Mouse (Mus musculus) ovary, adult 2 months (tissue): Measurements from ENCODE around the gene Gm21962. TPM values are rescaled to one million over a fixed set of nuclear protein-coding genes. Genes with fewer than 3 reads are reported as not detected.

Experiments used
- polyA plus RNA-seq: library from polyadenylated mRNA; depleted of rRNA; stranded (reverse); fragments of >200 nt; gene quantifications from 2 replicates; pipeline ENCODE4 v1.2.3, GENCODE M21; 2012; rRNA removed

Gm21962 gene
- polyA plus RNA-seq = not detected in 2 replicates

DNA sequence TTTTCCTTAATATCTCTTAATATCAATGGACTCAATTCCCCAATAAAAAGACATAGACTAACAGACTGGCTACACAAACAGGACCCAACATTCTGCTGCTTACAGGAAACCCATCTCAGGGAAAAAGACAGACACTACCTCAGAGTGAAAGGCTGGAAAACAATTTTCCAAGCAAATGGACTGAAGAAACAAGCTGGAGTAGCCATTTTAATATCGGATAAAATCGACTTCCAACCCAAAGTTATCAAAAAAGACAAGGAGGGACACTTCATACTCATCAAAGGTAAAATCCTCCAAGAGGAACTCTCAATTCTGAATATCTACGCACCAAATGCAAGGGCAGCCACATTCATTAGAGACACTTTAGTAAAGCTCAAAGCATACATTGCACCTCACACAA lies at the start of gene Gm21962:
Gene Gm21962 (plus strand): TSS at position 301 of the 400 bp plus-strand sequence.

Other genes starting within 250 kb of the Gm21962 start
- 30.6 and 34.0 TPM in 2 replicates for gene Ddit4l, start 49.9 kb upstream of the Gm21962 start, polyA plus RNA-seq
- gene H2afz, start 193.0 kb downstream of the Gm21962 start, polyA plus RNA-seq = 936 and 1,366 TPM in 2 replicates
- gene Dnajb14, start 196.2 kb downstream of the Gm21962 start, polyA plus RNA-seq = 7.1 and 8.5 TPM in 2 replicates
- gene Lamtor3, start 247.0 kb downstream of the Gm21962 start, polyA plus RNA-seq = 13.5 and 15.8 TPM in 2 replicates